Mouse (Mus musculus) heart, postnatal 14 days (tissue): ENCODE data around the gene Cd274. TPM values are rescaled to one million over a fixed set of nuclear protein-coding genes. Genes with fewer than 3 reads are reported as not detected.

Experiments used
- DNase-seq, 2 experiments: peaks; one replicate each; pipeline ENCODE4 v3.0.0; 2021 to 2022
- intact Hi-C: fragments of 180-260 bp; cut with DNase I; formaldehyde crosslinking; loops from one replicate; pipeline ENCODE4 v1.15.1; 2025
- long read RNA-seq, 2 experiments: library from polyadenylated mRNA; stranded (forward); transcript quantifications; one replicate each; pipeline ENCODE4 v2.0.0; 2021
- total RNA-seq, 2 experiments: library from RNA; stranded (reverse); gene quantifications; 2 replicates each; pipeline ENCODE4 v1.2.3; 2021

Gene Cd274
- 1 to 10 TPM in 1 of 2 experiments, under 1 TPM in 1; 0.84 to 1.5 TPM for total RNA-seq
- long read RNA-seq, experiment 1, partial matches to known transcripts: 1 of 2 reads
- long read RNA-seq, experiment 1, other reads (novel, unspliced or antisense): 0 of 2 reads
- long read RNA-seq, experiment 2: 0 reads

- peak; percentile 76 for DNase-seq
- intact Hi-C loops: no loop called here
These were observed at the start of gene Cd274, which contains the start of gene Plgrkt for GRCm38 (mm10) chr19:29366969-29367622. Gene Cd274 (plus strand): TSS chr19:29367455. Gene Plgrkt (minus strand): TSS chr19:29367390.

GRCm38 (mm10) chr19:29323416-29324049 is 43.7 kb upstream of the Cd274 start:
- no peak for DNase-seq
- intact Hi-C loops: no loop called here

GRCm38 (mm10) chr19:29325053-29325851 is 42.0 kb upstream of the Cd274 start, which contains the start of gene Insl6:
Gene Insl6 (minus strand): TSS chr19:29325356.
- peak; percentile 76 to 82 for DNase-seq
- intact Hi-C loops: no loop called here

- no peak for DNase-seq
- intact Hi-C loops: no loop called here
These were observed 41.4 kb upstream of the Cd274 start for GRCm38 (mm10) chr19:29325852-29326180.

- intact Hi-C loops: no loop called here
- DNase-seq: no peak
These were observed 40.9 kb upstream of the Cd274 start for GRCm38 (mm10) chr19:29326396-29326795.

- intact Hi-C loops: no loop called here
- no peak for DNase-seq
These were observed 40.3 kb upstream of the Cd274 start for GRCm38 (mm10) chr19:29326822-29327552.

- DNase-seq: peak; percentile 19 to 35
These were observed 33.0 kb upstream of the Cd274 start, which contains the start of gene Rln1 for GRCm38 (mm10) chr19:29334068-29334745. Gene Rln1 (minus strand): TSS chr19:29334670.

GRCm38 (mm10) chr19:29336624-29337023 is 30.6 kb upstream of the Cd274 start:
- DNase-seq: no peak
- intact Hi-C loops: no loop called here

More at GRCm38 (mm10) chr19:29334068-29334745, 33.0 kb upstream of the Cd274 start, which contains the start of gene Rln1:
- intact Hi-C loops: no loop called here

GRCm38 (mm10) chr19:29341029-29341428 is 26.2 kb upstream of the Cd274 start:
- intact Hi-C loops: no loop called here
- no peak for DNase-seq

GRCm38 (mm10) chr19:29342281-29342680 is 25.0 kb upstream of the Cd274 start:
- DNase-seq: no peak
- intact Hi-C loops: no loop called here

GRCm38 (mm10) chr19:29344868-29345267 is 22.4 kb upstream of the Cd274 start:
- intact Hi-C loops: no loop called here
- DNase-seq: no peak

GRCm38 (mm10) chr19:29345636-29346035 is 21.6 kb upstream of the Cd274 start:
- DNase-seq: no peak
- intact Hi-C loops: no loop called here

- intact Hi-C loops: loop anchor here (5.0 kb wide), 1 partner anchor 54 kb away; no protein-coding TSS in a partner anchor
- DNase-seq: no peak
These were observed 16.3 kb upstream of the Cd274 start for GRCm38 (mm10) chr19:29350991-29351390.

GRCm38 (mm10) chr19:29354895-29355877 is 12.1 kb upstream of the Cd274 start:
- intact Hi-C loops: loop anchor here (1.0 to 5.0 kb wide), 6 partner anchors 58 to 579 kb away; partner anchors contain the start of gene Jak2
- peak; percentile 90 to 93 for DNase-seq

GRCm38 (mm10) chr19:29356281-29356680 is 11.0 kb upstream of the Cd274 start:
- intact Hi-C loops: loop anchor here (5.0 kb wide), 1 partner anchor 104 kb away; the partner anchor contains the start of gene Jak2
- DNase-seq: no peak

GRCm38 (mm10) chr19:29360251-29360650 is 7.0 kb upstream of the Cd274 start:
- intact Hi-C loops: loop anchor here (5.0 kb wide), 1 partner anchor 202 kb away; no protein-coding TSS in a partner anchor
- no peak for DNase-seq

GRCm38 (mm10) chr19:29361468-29362130 is 5.7 kb upstream of the Cd274 start:
- intact Hi-C loops: loop anchor here (5.0 kb wide), 1 partner anchor 201 kb away; no protein-coding TSS in a partner anchor
- peak; percentile 89 to 90 for DNase-seq
